Mouse (Mus musculus): ENCODE measurements around the gene Olfr460. TPM values are rescaled to one million over a fixed set of nuclear protein-coding genes. Genes with fewer than 3 reads are reported as not detected.
"Not testable (repeated sequence)": the region's sequence is repeated elsewhere in the genome, so short reads cannot be mapped to it uniquely, and the experiment has no call there.

Olfr460 gene
- polyA plus RNA-seq, 1 experiment from 2014 or later = not detected

GRCm38 (mm10) chr6:40598546-40598945 is 29.3 kb downstream of the Olfr460 start:
- H3K4me3 ChIP-seq (replicated peaks; ENCODE audit: low read length); H3K4me2 ChIP-seq (ENCODE audit: low read length); H3K27ac ChIP-seq (ENCODE audit: low read length); H3K4me1 ChIP-seq (replicated peaks; ENCODE audit: control insufficient read depth, insufficient read depth, low read length); ATAC-seq; H3K36me3 ChIP-seq (ENCODE audit: control insufficient read depth, insufficient read depth); H3K27me3 ChIP-seq (replicated peaks; ENCODE audit: control insufficient read depth, insufficient read depth, low read length); H3K9ac ChIP-seq (replicated peaks; ENCODE audit: low read depth, low read length); H3K9me3 ChIP-seq (ENCODE audit: control insufficient read depth, low read length): not testable (repeated sequence)
- WGBS = 25% methylated on average over 4 of the region's 4 CpGs

- ATAC-seq = no peak
Observed at GRCm38 (mm10) chr6:40607431-40607830, 38.1 kb downstream of the Olfr460 start.

GRCm38 (mm10) chr6:40610244-40610643 is 41.0 kb downstream of the Olfr460 start:
- no peak overlapping the region for H3K4me3 ChIP-seq (replicated peaks; ENCODE audit: low read length)
- no peak overlapping the region for H3K4me2 ChIP-seq (ENCODE audit: low read length)
- ATAC-seq = peak; percentile 95
- no peaks in the 10 kb centered on the region for H3K4me1 ChIP-seq (replicated peaks; ENCODE audit: control insufficient read depth, insufficient read depth, low read length)
- H3K36me3 ChIP-seq (ENCODE audit: control insufficient read depth, insufficient read depth) = no peaks in the 10 kb centered on the region
- H3K27me3 ChIP-seq (replicated peaks; ENCODE audit: control insufficient read depth, insufficient read depth, low read length) = no peaks in the 10 kb centered on the region
- WGBS = 25% methylated on average over 8 of the region's 8 CpGs
- H3K9ac ChIP-seq (replicated peaks; ENCODE audit: low read depth, low read length) = no peak overlapping the region
- H3K27ac ChIP-seq (ENCODE audit: low read length) = 0 out of 2 replicates have a peak overlapping the region, but pooled peaks have one; percentile 35
- no peaks in the 10 kb centered on the region for H3K9me3 ChIP-seq (ENCODE audit: control insufficient read depth, low read length)

More at GRCm38 (mm10) chr6:40607431-40607830, 38.1 kb downstream of the Olfr460 start:
- Histone ChIP-seq H3K36me3 (ENCODE audit: control insufficient read depth, insufficient read depth) (no peaks in the 10 kb centered on the region), H3K4me1 (replicated peaks; ENCODE audit: control insufficient read depth, insufficient read depth, low read length) (no peaks in the 10 kb centered on the region), H3K9me3 (ENCODE audit: control insufficient read depth, low read length) (no peaks in the 10 kb centered on the region), H3K27me3 (replicated peaks; ENCODE audit: control insufficient read depth, insufficient read depth, low read length) (no peaks in the 10 kb centered on the region), H3K4me2 (ENCODE audit: low read length) (no peak overlapping the region), H3K27ac (ENCODE audit: low read length) (no peak overlapping the region), H3K9ac (replicated peaks; ENCODE audit: low read depth, low read length) (no peak overlapping the region), H3K4me3 (replicated peaks; ENCODE audit: low read length) (no peak overlapping the region)

GRCm38 (mm10) chr6:40613260-40613852 is 44.1 kb downstream of the Olfr460 start, which contains the start of gene Tas2r138:
TSS of gene Tas2r138 (minus strand) at chr6:40613310.
- Histone ChIP-seq H3K27ac (ENCODE audit: low read length) (no peak within 1 kb of the TSS), H3K4me3 (replicated peaks; ENCODE audit: low read length) (no peak within 1 kb of the TSS), H3K36me3 (ENCODE audit: control insufficient read depth, insufficient read depth) (no peaks in the 10 kb centered on the region), H3K27me3 (replicated peaks; ENCODE audit: control insufficient read depth, insufficient read depth, low read length) (no peaks in the 10 kb centered on the region), H3K9ac (replicated peaks; ENCODE audit: low read depth, low read length) (no peak within 1 kb of the TSS), H3K4me2 (ENCODE audit: low read length) (no peak within 1 kb of the TSS), H3K9me3 (ENCODE audit: control insufficient read depth, low read length) (no peaks in the 10 kb centered on the region), H3K4me1 (replicated peaks; ENCODE audit: control insufficient read depth, insufficient read depth, low read length) (no peaks in the 10 kb centered on the region)
- no peak for ATAC-seq
- WGBS = 89% methylated on average over 4 of the region's 4 CpGs

- H3K9me3 ChIP-seq (ENCODE audit: control insufficient read depth, low read length) = no peaks in the 10 kb centered on the region
- WGBS = 21% methylated on average over 2 of the region's 2 CpGs
- peak; percentile 75 for ATAC-seq
- no peak overlapping the region for H3K4me3 ChIP-seq (replicated peaks; ENCODE audit: low read length)
- H3K27ac ChIP-seq (ENCODE audit: low read length) = no peak overlapping the region
- no peak overlapping the region for H3K9ac ChIP-seq (replicated peaks; ENCODE audit: low read depth, low read length)
- no peaks in the 10 kb centered on the region for H3K27me3 ChIP-seq (replicated peaks; ENCODE audit: control insufficient read depth, insufficient read depth, low read length)
- no peak overlapping the region for H3K4me2 ChIP-seq (ENCODE audit: low read length)
- H3K36me3 ChIP-seq (ENCODE audit: control insufficient read depth, insufficient read depth) = no peaks in the 10 kb centered on the region
- H3K4me1 ChIP-seq (replicated peaks; ENCODE audit: control insufficient read depth, insufficient read depth, low read length) = no peaks in the 10 kb centered on the region
Observed at GRCm38 (mm10) chr6:40617965-40618364, 48.7 kb downstream of the Olfr460 start.

Other genes with a start within 250 kb of the Olfr460 start
- 60.4 and 64.0 TPM in 2 replicates for gene Agk, start 244.3 kb upstream of the Olfr460 start, polyA plus RNA-seq (2015; fragmentation: Nextera tagmentation; extraction: Ambion mirVana)
- gene E330009J07Rik, start 133.4 kb upstream of the Olfr460 start, polyA plus RNA-seq (2015; fragmentation: Nextera tagmentation; extraction: Ambion mirVana) = 43.2 and 50.4 TPM in 2 replicates
- 0.10 and 0.55 TPM in 2 replicates for gene Wee2, start 130.4 kb upstream of the Olfr460 start, polyA plus RNA-seq (2015; fragmentation: Nextera tagmentation; extraction: Ambion mirVana)
- gene Ssbp1, start 98.1 kb upstream of the Olfr460 start, polyA plus RNA-seq (2015; fragmentation: Nextera tagmentation; extraction: Ambion mirVana) = 129 and 134 TPM in 2 replicates
- gene Tas2r137, start 78.3 kb upstream of the Olfr460 start, polyA plus RNA-seq (2015; fragmentation: Nextera tagmentation; extraction: Ambion mirVana) = not detected in 2 replicates
- gene Tas2r108, start 76.0 kb upstream of the Olfr460 start, polyA plus RNA-seq (2015; fragmentation: Nextera tagmentation; extraction: Ambion mirVana) = not detected in 2 replicates
- gene Prss37, start 50.0 kb upstream of the Olfr460 start, polyA plus RNA-seq (2015; fragmentation: Nextera tagmentation; extraction: Ambion mirVana) = not detected in 2 replicates
- 0.08 and 0.17 TPM in 2 replicates for gene Olfr461, start 14.4 kb upstream of the Olfr460 start, polyA plus RNA-seq (2015; fragmentation: Nextera tagmentation; extraction: Ambion mirVana)
- gene Clec5a, start 16.3 kb downstream of the Olfr460 start, polyA plus RNA-seq (2015; fragmentation: Nextera tagmentation; extraction: Ambion mirVana) = 0.41 and 0.65 TPM in 2 replicates
- not detected in 2 replicates for gene Tas2r138, start 43.8 kb downstream of the Olfr460 start, polyA plus RNA-seq (2015; fragmentation: Nextera tagmentation; extraction: Ambion mirVana)
- 0.05 TPM in 1 of 2 replicates, not detected in the other for gene Mgam, start 59.3 kb downstream of the Olfr460 start, polyA plus RNA-seq (2015; fragmentation: Nextera tagmentation; extraction: Ambion mirVana)